Mouse (Mus musculus): Measurements from ENCODE around the gene Fam189b. TPM values are rescaled to one million over a fixed set of nuclear protein-coding genes. Genes with fewer than 3 reads are reported as not detected.
A peak's percentile ranks its signal among the peaks of the same experiment; 100 is the strongest.

Gene Fam189b
- polyA plus RNA-seq, 1 experiment from 2014 or later, result 2.4 TPM

DNA sequence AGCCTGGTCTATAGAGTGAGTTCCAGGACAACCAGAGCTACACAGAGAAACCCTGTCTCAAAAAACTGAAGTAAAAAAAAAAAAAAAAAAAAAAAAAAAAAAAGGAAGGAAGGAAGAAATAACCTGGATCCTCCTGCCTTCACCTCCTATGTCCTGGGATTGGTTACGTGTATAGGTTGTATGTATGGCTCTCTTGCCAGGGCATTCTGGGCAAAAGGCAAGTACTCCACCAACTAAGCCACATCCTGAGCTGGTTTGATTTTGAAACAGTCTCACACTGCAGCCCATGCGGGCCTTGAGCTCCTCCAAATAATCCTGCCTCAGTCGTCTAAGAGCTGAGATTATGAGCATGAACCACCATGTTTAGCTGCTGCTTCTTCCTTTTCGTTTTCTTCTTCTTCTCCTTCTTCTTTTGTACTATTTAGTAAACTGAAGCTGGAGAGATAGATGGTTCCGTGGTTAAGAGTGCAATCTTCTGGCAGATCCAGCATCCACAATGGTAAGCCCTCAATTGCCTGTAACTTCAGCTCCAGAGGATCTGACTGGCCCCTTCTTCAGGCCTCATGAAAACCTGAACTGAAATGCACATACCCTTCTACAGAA lies 19.2 kb upstream of the Fam189b start:
- no peak overlapping the region for H3K27ac ChIP-seq (ENCODE audit: low read length)

DNA sequence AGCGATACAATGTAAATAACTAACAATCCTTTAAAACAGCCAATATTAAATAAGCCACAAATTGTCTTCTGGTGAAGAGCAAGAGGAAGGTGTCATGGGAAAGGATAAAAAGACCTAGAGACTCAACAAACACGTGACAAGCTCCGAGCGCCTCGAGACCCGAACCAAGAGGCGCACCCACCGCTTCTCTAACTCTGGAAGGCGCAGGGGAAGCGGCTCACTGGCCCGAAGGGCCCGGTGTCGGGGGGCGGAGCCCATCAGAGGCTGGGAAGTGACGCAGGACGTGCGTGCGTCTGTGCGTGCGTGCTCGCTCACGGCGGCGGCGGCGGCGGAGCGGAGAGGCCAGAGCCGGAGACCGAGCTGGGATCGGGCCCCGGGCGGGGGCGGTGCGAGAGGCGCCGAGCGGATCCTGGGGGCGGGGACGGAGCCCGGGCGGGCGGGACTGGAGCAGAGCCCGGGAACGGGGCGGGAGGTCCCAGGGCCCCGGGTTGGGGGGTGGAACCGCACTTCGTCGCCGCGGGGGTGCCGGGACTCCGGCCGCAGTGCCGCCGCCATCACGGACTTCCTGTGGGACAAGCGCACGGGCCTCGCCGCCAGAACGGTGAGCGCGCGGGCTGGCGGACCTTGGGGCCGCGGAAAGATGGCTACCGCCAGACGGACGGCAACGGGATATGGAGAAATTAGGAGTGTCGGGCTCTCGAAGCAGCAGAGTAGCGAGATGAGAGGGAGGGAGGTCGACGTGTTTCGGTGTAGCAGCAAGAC lies 18.3 kb upstream of the Fam189b start, which contains the start of gene Clk2:
Gene Clk2, plus strand, starts transcription at position 290 of the 762 bp plus-strand sequence.
- Histone ChIP-seq H3K27ac (ENCODE audit: low read length) (peak within 1 kb of the TSS; percentile 93), H3K9me3 (replicated peaks; ENCODE audit: control insufficient read depth, low read length) (no peaks in the 10 kb centered on the region), H3K9ac (ENCODE audit: low read depth, low read length) (peak within 1 kb of the TSS; percentile 90), H3K4me2 (ENCODE audit: low read depth, low read length) (peak within 1 kb of the TSS; percentile 86), H3K4me3 (ENCODE audit: low read depth, low read length) (peak within 1 kb of the TSS; percentile 86), H3K36me3 (ENCODE audit: control insufficient read depth, insufficient read depth) (peaks cover 20% of the 10 kb centered on the region), H3K4me1 (ENCODE audit: control insufficient read depth, low read depth, low read length) (peaks cover 29% of the 10 kb centered on the region), H3K27me3 (ENCODE audit: control insufficient read depth, insufficient read depth, low read depth, low read length) (peaks cover 3% of the 10 kb centered on the region)
- ATAC-seq (ENCODE audit: low read depth), result peak; percentile 98
- WGBS (ENCODE audit: insufficient replicate concordance), result under 1% methylated on average over 78 of the region's 79 CpGs

More for the DNA sequence above, 19.2 kb upstream of the Fam189b start:
- Histone ChIP-seq H3K36me3 (ENCODE audit: control insufficient read depth, insufficient read depth) (peaks cover 10% of the 10 kb centered on the region; the same call in 1 of the 2 replicates), H3K9ac (ENCODE audit: low read depth, low read length) (peak overlapping the region; percentile 58; the same call in 1 of the 2 replicates), H3K4me1 (ENCODE audit: control insufficient read depth, low read depth, low read length) (peaks cover 34% of the 10 kb centered on the region), H3K4me2 (ENCODE audit: low read depth, low read length) (peak overlapping the region; percentile 86), H3K4me3 (ENCODE audit: low read depth, low read length) (peak overlapping the region; percentile 86), H3K9me3 (replicated peaks; ENCODE audit: control insufficient read depth, low read length) (no peaks in the 10 kb centered on the region), H3K27me3 (ENCODE audit: control insufficient read depth, insufficient read depth, low read depth, low read length) (peaks cover 13% of the 10 kb centered on the region)
- ATAC-seq (ENCODE audit: low read depth), result no peak
- WGBS (ENCODE audit: insufficient replicate concordance), result 55% methylated on average over 5 of the region's 5 CpGs

DNA sequence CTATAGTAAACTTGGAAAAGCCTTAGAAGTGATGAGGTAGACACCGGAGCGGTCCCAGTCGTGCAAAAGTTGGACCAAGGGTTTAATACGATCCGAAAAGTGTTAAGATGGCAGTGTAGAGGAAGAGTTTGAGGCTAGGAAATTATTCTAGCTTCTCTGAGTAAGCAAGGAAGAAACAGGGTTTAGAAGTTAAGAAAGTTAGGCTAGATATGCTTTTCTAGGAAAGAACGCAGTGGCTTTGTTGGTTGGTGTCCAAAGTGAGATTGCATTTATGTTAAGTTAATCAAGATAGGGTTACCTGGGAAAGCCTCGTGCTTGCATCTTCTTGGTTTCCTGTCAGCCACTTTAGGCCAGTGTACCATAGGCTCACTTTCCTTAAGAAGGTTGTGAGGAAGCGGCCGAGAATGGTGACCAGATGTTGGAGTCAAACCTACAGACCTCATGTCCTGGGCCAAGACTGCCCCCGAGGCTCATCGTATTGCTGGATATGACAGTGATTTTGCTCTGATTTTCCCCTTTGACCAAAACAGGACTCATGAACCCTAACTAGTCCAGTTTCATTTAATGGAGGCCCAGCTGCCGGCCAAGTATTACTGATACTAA lies 17.6 kb upstream of the Fam189b start:
- Histone ChIP-seq H3K9ac (ENCODE audit: low read depth, low read length) (peak overlapping the region; percentile 90), H3K27me3 (ENCODE audit: control insufficient read depth, insufficient read depth, low read depth, low read length) (no peaks in the 10 kb centered on the region), H3K36me3 (ENCODE audit: control insufficient read depth, insufficient read depth) (peaks cover 27% of the 10 kb centered on the region), H3K9me3 (replicated peaks; ENCODE audit: control insufficient read depth, low read length) (no peaks in the 10 kb centered on the region), H3K4me3 (ENCODE audit: low read depth, low read length) (peak overlapping the region; percentile 86), H3K27ac (ENCODE audit: low read length) (peak overlapping the region; percentile 93), H3K4me2 (ENCODE audit: low read depth, low read length) (peak overlapping the region; percentile 86), H3K4me1 (ENCODE audit: control insufficient read depth, low read depth, low read length) (peaks cover 22% of the 10 kb centered on the region)
- no peak for ATAC-seq (ENCODE audit: low read depth)
- 15% methylated on average over 12 of the region's 12 CpGs for WGBS (ENCODE audit: insufficient replicate concordance)

DNA sequence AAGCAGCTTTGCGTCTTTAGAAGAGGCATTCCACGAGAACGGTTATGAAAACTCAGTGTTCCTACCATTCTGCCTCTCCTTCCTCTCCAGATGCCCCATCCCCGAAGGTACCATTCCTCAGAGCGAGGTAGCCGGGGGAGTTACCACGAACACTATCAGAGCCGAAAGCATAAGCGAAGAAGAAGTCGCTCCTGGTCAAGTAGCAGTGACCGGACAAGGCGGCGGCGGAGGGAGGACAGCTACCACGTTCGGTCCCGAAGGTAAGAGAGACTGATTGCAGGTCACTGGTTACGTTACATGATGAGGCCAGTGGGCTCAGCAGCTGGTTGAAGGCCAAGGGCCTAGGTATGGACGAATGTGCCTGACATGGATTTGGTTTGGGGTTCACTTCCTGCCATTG lies 16.0 kb upstream of the Fam189b start:
- Histone ChIP-seq H3K36me3 (ENCODE audit: control insufficient read depth, insufficient read depth) (peaks cover 39% of the 10 kb centered on the region), H3K4me3 (ENCODE audit: low read depth, low read length) (no peak overlapping the region), H3K9me3 (replicated peaks; ENCODE audit: control insufficient read depth, low read length) (no peaks in the 10 kb centered on the region), H3K27ac (ENCODE audit: low read length) (no peak overlapping the region), H3K27me3 (ENCODE audit: control insufficient read depth, insufficient read depth, low read depth, low read length) (no peaks in the 10 kb centered on the region), H3K4me2 (ENCODE audit: low read depth, low read length) (no peak overlapping the region), H3K9ac (ENCODE audit: low read depth, low read length) (no peak overlapping the region), H3K4me1 (ENCODE audit: control insufficient read depth, low read depth, low read length) (peaks cover 21% of the 10 kb centered on the region)
- no peak for ATAC-seq (ENCODE audit: low read depth)
- 93% methylated on average over 19 of the region's 19 CpGs for WGBS (ENCODE audit: insufficient replicate concordance)

DNA sequence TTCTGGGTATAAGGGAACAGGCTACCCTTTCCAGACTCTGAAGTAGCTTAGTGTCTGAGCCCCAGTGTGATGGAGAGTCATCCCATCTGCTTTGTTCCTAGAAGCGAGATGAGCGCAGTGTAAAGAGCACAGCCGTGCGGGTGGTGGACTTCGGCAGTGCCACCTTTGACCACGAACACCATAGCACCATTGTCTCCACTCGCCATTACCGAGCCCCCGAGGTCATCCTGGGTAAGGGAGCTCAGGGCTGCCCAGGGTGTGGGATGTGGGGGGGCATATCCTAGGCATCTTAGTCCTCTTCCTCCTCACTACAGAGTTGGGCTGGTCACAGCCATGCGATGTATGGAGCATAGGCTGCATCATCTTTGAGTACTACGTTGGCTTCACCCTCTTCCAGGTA lies 8.1 kb upstream of the Fam189b start:
- Histone ChIP-seq H3K4me1 (ENCODE audit: control insufficient read depth, low read depth, low read length) (peaks cover 14% of the 10 kb centered on the region), H3K9ac (ENCODE audit: low read depth, low read length) (no peak overlapping the region), H3K4me3 (ENCODE audit: low read depth, low read length) (no peak overlapping the region), H3K27me3 (ENCODE audit: control insufficient read depth, insufficient read depth, low read depth, low read length) (no peaks in the 10 kb centered on the region), H3K36me3 (ENCODE audit: control insufficient read depth, insufficient read depth) (peaks cover 61% of the 10 kb centered on the region), H3K4me2 (ENCODE audit: low read depth, low read length) (no peak overlapping the region), H3K27ac (ENCODE audit: low read length) (no peak overlapping the region), H3K9me3 (replicated peaks; ENCODE audit: control insufficient read depth, low read length) (no peaks in the 10 kb centered on the region)
- no peak for ATAC-seq (ENCODE audit: low read depth)
- 91% methylated on average over 11 of the region's 11 CpGs for WGBS (ENCODE audit: insufficient replicate concordance)

DNA sequence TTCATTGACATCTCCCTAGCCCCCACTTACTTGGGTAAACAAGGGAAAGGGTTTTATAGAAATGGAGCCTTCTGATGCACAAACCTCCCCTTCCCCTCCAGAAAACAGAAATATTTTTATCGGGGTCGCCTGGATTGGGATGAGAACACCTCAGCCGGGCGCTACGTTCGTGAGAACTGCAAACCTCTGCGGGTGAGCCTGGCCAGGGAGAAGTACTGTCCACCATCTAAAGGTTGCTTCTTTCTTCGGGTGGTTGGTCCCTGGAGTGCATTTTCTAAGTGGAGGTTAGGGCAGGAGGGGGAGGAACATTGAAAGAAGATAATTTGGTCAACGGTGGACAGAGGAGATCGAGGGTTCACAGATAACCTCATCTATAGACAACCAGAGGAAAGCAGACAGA lies 7.4 kb upstream of the Fam189b start:
- no peak overlapping the region for H3K9ac ChIP-seq (ENCODE audit: low read depth, low read length)
- no peak overlapping the region for H3K4me3 ChIP-seq (ENCODE audit: low read depth, low read length)
- no peaks in the 10 kb centered on the region for H3K9me3 ChIP-seq (replicated peaks; ENCODE audit: control insufficient read depth, low read length)
- H3K4me2 ChIP-seq (ENCODE audit: low read depth, low read length), result no peak overlapping the region
- 82% methylated on average over 10 of the region's 10 CpGs for WGBS (ENCODE audit: insufficient replicate concordance)
- H3K27ac ChIP-seq (ENCODE audit: low read length), result no peak overlapping the region
- H3K4me1 ChIP-seq (ENCODE audit: control insufficient read depth, low read depth, low read length), result peaks cover 14% of the 10 kb centered on the region
- ATAC-seq (ENCODE audit: low read depth), result no peak
- H3K27me3 ChIP-seq (ENCODE audit: control insufficient read depth, insufficient read depth, low read depth, low read length), result no peaks in the 10 kb centered on the region
- peaks cover 57% of the 10 kb centered on the region for H3K36me3 ChIP-seq (ENCODE audit: control insufficient read depth, insufficient read depth)

DNA sequence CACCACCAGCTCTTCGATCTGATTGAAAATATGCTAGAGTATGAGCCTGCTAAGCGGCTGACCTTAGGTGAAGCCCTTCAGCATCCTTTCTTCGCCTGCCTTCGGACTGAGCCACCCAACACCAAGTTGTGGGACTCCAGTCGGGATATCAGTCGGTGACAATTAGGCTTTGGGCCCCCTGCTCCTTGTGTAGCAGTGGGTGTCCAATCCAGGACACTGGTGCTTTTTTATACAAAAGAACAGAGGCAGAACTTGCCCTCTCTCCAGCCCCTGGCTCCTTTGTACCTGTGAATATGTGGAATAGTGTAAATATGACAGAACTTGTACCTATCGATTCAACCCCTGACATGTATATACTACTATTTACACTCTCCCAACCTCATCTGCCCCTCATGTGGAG lies 6.5 kb upstream of the Fam189b start:
- no peak overlapping the region for H3K4me3 ChIP-seq (ENCODE audit: low read depth, low read length)
- H3K9me3 ChIP-seq (replicated peaks; ENCODE audit: control insufficient read depth, low read length), result no peaks in the 10 kb centered on the region
- 83% methylated on average over 7 of the region's 7 CpGs for WGBS (ENCODE audit: insufficient replicate concordance)
- H3K9ac ChIP-seq (ENCODE audit: low read depth, low read length), result no peak overlapping the region
- H3K27ac ChIP-seq (ENCODE audit: low read length), result no peak overlapping the region
- no peaks in the 10 kb centered on the region for H3K27me3 ChIP-seq (ENCODE audit: control insufficient read depth, insufficient read depth, low read depth, low read length)
- no peak for ATAC-seq (ENCODE audit: low read depth)
- H3K4me1 ChIP-seq (ENCODE audit: control insufficient read depth, low read depth, low read length), result peaks cover 14% of the 10 kb centered on the region
- H3K4me2 ChIP-seq (ENCODE audit: low read depth, low read length), result no peak overlapping the region; the same call in 1 of the 2 replicates
- H3K36me3 ChIP-seq (ENCODE audit: control insufficient read depth, insufficient read depth), result peaks cover 53% of the 10 kb centered on the region

DNA sequence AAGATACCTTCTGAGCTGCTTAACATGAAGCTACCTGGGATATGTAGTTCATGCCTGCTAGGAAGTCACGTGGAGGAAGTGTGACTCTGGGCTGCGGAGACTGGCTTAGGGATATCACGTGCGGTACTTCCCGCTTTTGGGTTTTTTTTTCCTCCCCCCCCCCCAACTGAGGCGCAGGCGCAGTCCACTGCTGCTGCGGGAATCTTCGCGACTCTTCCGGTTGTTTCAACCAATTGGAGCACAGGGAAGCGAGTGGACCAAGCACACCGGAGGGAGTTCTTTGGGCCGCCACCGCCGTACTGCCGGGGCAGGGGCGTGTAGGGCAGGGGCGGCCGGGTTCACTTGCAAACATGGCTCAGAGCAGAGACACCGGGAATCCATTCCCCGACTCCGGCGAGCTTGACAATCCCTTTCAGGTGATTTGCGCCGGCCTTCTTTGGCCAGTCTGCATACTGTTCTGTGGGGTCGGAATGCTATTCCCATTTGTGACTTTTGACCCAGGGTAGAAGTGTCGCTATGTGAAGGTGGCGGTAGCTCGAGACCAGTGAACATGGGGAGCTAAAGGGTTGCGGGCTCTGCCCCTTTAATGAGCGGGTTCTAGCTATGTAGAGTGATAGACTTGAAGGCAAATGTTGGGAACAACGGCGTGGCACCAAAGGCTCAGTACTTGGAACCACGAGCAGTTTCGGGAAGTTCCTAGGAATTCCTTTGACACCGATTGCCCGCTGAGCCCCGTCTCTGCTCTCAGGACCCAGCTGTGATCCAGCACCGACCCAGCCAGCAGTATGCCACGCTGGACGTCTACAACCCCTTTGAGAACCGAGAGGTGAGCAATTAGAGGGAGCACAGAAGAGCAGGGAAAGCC lies 5.5 kb upstream of the Fam189b start, which contains the start of gene Scamp3:
Gene Scamp3, plus strand, starts transcription at position 232 of the 865 bp plus-strand sequence.
- peak within 1 kb of the TSS; percentile 82 for H3K4me3 ChIP-seq (ENCODE audit: low read depth, low read length)
- ATAC-seq (ENCODE audit: low read depth), result peak; percentile 95
- peaks cover 46% of the 10 kb centered on the region for H3K36me3 ChIP-seq (ENCODE audit: control insufficient read depth, insufficient read depth)
- H3K4me2 ChIP-seq (ENCODE audit: low read depth, low read length), result peak within 1 kb of the TSS; percentile 87
- peaks cover 19% of the 10 kb centered on the region for H3K4me1 ChIP-seq (ENCODE audit: control insufficient read depth, low read depth, low read length)
- peak within 1 kb of the TSS; percentile 72 for H3K9ac ChIP-seq (ENCODE audit: low read depth, low read length)
- under 1% methylated on average over 43 of the region's 43 CpGs for WGBS (ENCODE audit: insufficient replicate concordance)
- no peaks in the 10 kb centered on the region for H3K9me3 ChIP-seq (replicated peaks; ENCODE audit: control insufficient read depth, low read length)
- no peaks in the 10 kb centered on the region for H3K27me3 ChIP-seq (ENCODE audit: control insufficient read depth, insufficient read depth, low read depth, low read length)
- peak within 1 kb of the TSS; percentile 47 for H3K27ac ChIP-seq (ENCODE audit: low read length)
